Mouse (Mus musculus): ENCODE data around the gene Otud7b. TPM values are rescaled to one million over a fixed set of nuclear protein-coding genes. Genes with fewer than 3 reads are reported as not detected.

Gene Otud7b
- polyA plus RNA-seq (2011; ENCODE audit: insufficient read depth, insufficient read length, low read depth, missing spikeins) = 42.5 and 42.7 TPM in 2 replicates

DNA sequence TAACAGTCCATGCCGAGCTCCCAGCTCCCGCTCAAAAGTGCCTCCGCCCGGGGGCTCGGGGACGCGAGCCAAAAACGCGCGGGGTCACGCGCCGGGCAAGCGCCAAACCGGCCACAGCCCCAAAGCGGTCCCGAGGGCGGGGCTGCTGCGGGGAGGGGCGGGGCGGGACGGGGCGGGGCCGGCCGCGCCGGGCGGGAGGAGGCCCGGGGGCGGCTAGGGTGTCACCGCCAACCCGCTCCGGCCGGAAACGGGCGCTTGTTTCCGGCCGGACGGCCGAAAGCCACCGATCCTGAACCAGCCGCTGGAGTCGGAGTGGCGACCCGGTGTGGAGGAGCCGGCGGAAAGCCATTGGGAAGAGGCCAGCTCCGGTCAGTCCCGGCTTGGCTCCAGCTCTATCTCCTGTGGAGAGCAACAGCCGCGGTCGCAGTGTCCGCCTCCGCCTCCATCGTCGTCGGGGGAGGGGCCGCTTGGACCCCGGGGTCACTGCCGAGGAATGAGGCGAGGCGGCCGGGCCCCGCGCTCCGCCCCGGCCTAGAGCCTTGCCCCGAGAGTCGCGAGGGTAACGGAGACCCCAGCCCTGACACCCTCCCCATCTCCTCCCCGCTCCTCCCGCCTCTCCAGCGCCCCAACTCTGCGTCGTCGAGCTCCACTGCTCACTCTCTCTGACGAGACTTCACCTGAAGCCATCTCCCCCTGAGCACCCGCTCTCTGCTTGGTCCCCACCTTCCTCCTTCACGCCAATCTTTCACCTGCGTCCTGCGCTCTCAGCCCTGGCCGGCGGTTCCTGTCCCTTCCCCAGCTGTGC, at the start of gene Otud7b:
Gene Otud7b, plus strand, starts transcription at position 267 of the 805 bp plus-strand sequence.
- H3K27me3 ChIP-seq (ENCODE audit: control insufficient read depth, insufficient read depth, low read length, poor library complexity, severe bottlenecking) = no peaks in the 10 kb centered on the region
- no peak for TF ChIP-seq CTCF (IDR thresholded peaks at IDR 0.05; ENCODE audit: low read depth, low read length)
- TF ChIP-seq POLR2A (IDR thresholded peaks at IDR 0.05; ENCODE audit: insufficient read depth, low read length) = no peak
- TF ChIP-seq EP300 (IDR thresholded peaks at IDR 0.05; ENCODE audit: insufficient read depth, low read depth, low read length) = no peak
- no peaks in the 10 kb centered on the region for H3K9me3 ChIP-seq (replicated peaks; ENCODE audit: control insufficient read depth, insufficient read depth, low read length, poor library complexity, severe bottlenecking)
- no peaks in the 10 kb centered on the region for H3K36me3 ChIP-seq (ENCODE audit: control insufficient read depth, insufficient read depth, low read length, poor library complexity, severe bottlenecking)
- H3K4me1 ChIP-seq (ENCODE audit: control insufficient read depth, insufficient read depth, low read length) = no peaks in the 10 kb centered on the region
- peak within 1 kb of the TSS; percentile 96 for H3K9ac ChIP-seq (ENCODE audit: low read depth, poor library complexity, severe bottlenecking)
- peak within 1 kb of the TSS; percentile 94 for H3K4me3 ChIP-seq (ENCODE audit: low read depth, low read length)
- H3K27ac ChIP-seq (ENCODE audit: insufficient read depth, low read length) = peak within 1 kb of the TSS; percentile 71

DNA sequence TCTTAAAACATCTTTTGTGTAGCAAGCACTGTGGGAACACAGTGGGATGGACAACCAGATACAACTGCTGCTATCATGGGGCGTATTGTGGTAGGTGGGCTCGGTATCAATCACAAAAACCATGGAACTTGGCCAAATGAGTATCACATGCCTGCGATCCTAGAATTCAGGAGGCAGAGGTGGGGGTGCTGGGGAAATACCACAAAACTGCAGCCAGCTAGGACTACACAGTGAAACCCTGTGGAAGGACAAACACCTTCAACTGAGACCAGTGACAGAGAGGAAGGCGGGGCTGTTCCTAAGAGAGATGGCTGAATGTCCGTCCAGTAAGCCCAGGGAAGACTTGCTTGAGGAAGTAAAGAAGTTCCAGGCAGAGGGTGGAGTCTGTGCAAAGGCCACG, 49.0 kb upstream of the Otud7b start:
- no peak for TF ChIP-seq EP300 (IDR thresholded peaks at IDR 0.05; ENCODE audit: insufficient read depth, low read depth, low read length)
- no peak for TF ChIP-seq POLR2A (IDR thresholded peaks at IDR 0.05; ENCODE audit: insufficient read depth, low read length)
- TF ChIP-seq CTCF (IDR thresholded peaks at IDR 0.05; ENCODE audit: low read depth, low read length) = no peak
- Histone ChIP-seq H3K9me3 (replicated peaks; ENCODE audit: control insufficient read depth, insufficient read depth, low read length, poor library complexity, severe bottlenecking) (no peaks in the 10 kb centered on the region), H3K4me3 (ENCODE audit: low read depth, low read length) (no peak overlapping the region), H3K36me3 (ENCODE audit: control insufficient read depth, insufficient read depth, low read length, poor library complexity, severe bottlenecking) (no peaks in the 10 kb centered on the region), H3K27ac (ENCODE audit: insufficient read depth, low read length) (no peak overlapping the region), H3K4me1 (ENCODE audit: control insufficient read depth, insufficient read depth, low read length) (no peaks in the 10 kb centered on the region), H3K9ac (ENCODE audit: low read depth, poor library complexity, severe bottlenecking) (no peak overlapping the region), H3K27me3 (ENCODE audit: control insufficient read depth, insufficient read depth, low read length, poor library complexity, severe bottlenecking) (no peaks in the 10 kb centered on the region)

DNA sequence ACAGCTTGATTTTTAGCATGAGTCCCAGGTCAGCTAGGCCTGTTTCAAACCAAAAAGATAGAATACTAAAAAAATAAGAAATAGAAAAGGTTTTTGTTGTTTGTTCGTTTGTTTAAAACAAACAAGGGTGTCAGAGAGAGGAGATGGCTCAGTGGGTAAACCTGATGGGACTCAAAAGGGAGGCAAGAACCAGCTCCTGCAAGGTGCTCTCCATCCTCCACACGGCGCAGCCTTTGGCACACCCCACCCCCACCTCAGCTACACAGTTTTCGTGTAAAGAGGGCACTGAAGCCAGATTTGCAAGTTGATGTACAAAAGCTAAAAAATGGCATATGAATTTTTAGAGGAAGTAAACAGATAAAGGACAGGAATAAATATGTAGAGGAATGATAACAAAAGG, 48.3 kb upstream of the Otud7b start:
- no peaks in the 10 kb centered on the region for H3K36me3 ChIP-seq (ENCODE audit: control insufficient read depth, insufficient read depth, low read length, poor library complexity, severe bottlenecking)
- no peaks in the 10 kb centered on the region for H3K9me3 ChIP-seq (replicated peaks; ENCODE audit: control insufficient read depth, insufficient read depth, low read length, poor library complexity, severe bottlenecking)
- H3K27me3 ChIP-seq (ENCODE audit: control insufficient read depth, insufficient read depth, low read length, poor library complexity, severe bottlenecking) = no peaks in the 10 kb centered on the region
- no peak overlapping the region for H3K27ac ChIP-seq (ENCODE audit: insufficient read depth, low read length)
- no peaks in the 10 kb centered on the region for H3K4me1 ChIP-seq (ENCODE audit: control insufficient read depth, insufficient read depth, low read length)
- H3K9ac ChIP-seq (ENCODE audit: low read depth, poor library complexity, severe bottlenecking) = no peak overlapping the region
- H3K4me3 ChIP-seq (ENCODE audit: low read depth, low read length) = no peak overlapping the region
- TF ChIP-seq EP300 (IDR thresholded peaks at IDR 0.05; ENCODE audit: insufficient read depth, low read depth, low read length) (no peak), POLR2A (IDR thresholded peaks at IDR 0.05; ENCODE audit: insufficient read depth, low read length) (no peak), CTCF (IDR thresholded peaks at IDR 0.05; ENCODE audit: low read depth, low read length) (no peak)

DNA sequence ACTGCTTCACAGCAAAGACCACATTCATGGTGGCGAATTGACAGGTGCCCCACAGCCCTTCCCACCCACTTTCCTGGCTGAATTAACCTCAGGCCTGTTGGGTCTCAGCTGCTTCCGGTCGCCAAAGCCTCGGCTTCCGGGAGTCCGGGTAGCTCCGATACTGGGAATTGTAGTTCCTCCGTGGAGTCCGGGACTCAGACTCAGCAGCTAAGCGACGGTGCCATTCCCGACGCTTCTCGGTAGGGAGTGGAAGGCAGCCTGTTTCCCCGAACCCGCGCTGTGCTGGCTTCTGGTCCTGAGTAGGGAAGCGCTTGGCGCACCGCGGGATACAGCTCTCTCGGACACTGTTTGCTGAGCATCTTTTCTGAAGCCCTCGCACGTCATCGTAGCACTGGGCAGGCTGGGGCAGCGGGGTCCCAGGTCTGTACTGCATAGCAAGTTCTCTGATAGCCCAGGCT, 46.6 kb upstream of the Otud7b start:
- no peaks in the 10 kb centered on the region for H3K27me3 ChIP-seq (ENCODE audit: control insufficient read depth, insufficient read depth, low read length, poor library complexity, severe bottlenecking)
- H3K27ac ChIP-seq (ENCODE audit: insufficient read depth, low read length) = peak overlapping the region; percentile 32; the same call in 1 of the 2 replicates
- H3K9me3 ChIP-seq (replicated peaks; ENCODE audit: control insufficient read depth, insufficient read depth, low read length, poor library complexity, severe bottlenecking) = no peaks in the 10 kb centered on the region
- no peak for TF ChIP-seq CTCF (IDR thresholded peaks at IDR 0.05; ENCODE audit: low read depth, low read length)
- no peak for TF ChIP-seq EP300 (IDR thresholded peaks at IDR 0.05; ENCODE audit: insufficient read depth, low read depth, low read length)
- TF ChIP-seq POLR2A (IDR thresholded peaks at IDR 0.05; ENCODE audit: insufficient read depth, low read length) = peak; percentile 59
- peak overlapping the region; percentile 78 for H3K9ac ChIP-seq (ENCODE audit: low read depth, poor library complexity, severe bottlenecking)
- H3K4me1 ChIP-seq (ENCODE audit: control insufficient read depth, insufficient read depth, low read length) = no peaks in the 10 kb centered on the region
- H3K36me3 ChIP-seq (ENCODE audit: control insufficient read depth, insufficient read depth, low read length, poor library complexity, severe bottlenecking) = no peaks in the 10 kb centered on the region
- H3K4me3 ChIP-seq (ENCODE audit: low read depth, low read length) = peak overlapping the region; percentile 94

DNA sequence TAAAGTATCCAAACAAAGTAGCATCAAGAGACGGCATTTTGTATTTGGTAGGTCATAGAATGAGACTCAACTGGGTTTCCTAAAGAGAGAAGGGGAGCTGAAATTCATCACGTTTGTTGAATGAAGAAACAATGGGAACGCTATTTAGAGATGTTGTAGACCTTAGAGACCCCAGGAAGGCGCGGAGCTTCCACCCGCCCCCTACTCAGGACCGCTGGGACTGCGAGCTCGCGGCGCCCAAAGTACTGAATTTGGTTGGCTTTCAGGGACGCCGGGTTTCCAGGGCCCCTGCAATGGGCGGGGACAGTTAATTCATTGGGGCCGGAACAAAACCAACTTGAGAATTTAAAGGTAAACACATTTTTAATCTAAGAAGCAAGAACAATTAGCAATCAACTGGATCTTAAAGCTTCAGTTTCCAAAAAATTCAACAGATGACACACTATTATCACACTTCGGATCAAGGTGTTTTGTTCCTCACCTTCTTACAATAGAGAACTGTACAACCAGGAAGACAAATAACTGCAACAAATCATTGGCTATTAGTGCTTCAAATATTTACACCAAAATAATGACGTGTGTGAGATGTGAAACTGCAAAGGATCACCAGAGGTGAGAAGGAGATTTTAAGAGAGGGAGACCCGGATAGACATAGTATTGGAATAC, 46.0 kb upstream of the Otud7b start, which contains the start of gene Vps45:
Gene Vps45, minus strand, starts transcription at position 236 of the 666 bp plus-strand sequence.
- no peaks in the 10 kb centered on the region for H3K27me3 ChIP-seq (ENCODE audit: control insufficient read depth, insufficient read depth, low read length, poor library complexity, severe bottlenecking)
- H3K27ac ChIP-seq (ENCODE audit: insufficient read depth, low read length) = peak within 1 kb of the TSS; percentile 32; the same call in 1 of the 2 replicates
- H3K9ac ChIP-seq (ENCODE audit: low read depth, poor library complexity, severe bottlenecking) = peak within 1 kb of the TSS; percentile 78
- H3K9me3 ChIP-seq (replicated peaks; ENCODE audit: control insufficient read depth, insufficient read depth, low read length, poor library complexity, severe bottlenecking) = no peaks in the 10 kb centered on the region
- TF ChIP-seq EP300 (IDR thresholded peaks at IDR 0.05; ENCODE audit: insufficient read depth, low read depth, low read length) (no peak), CTCF (IDR thresholded peaks at IDR 0.05; ENCODE audit: low read depth, low read length) (no peak)
- no peaks in the 10 kb centered on the region for H3K36me3 ChIP-seq (ENCODE audit: control insufficient read depth, insufficient read depth, low read length, poor library complexity, severe bottlenecking)
- no peaks in the 10 kb centered on the region for H3K4me1 ChIP-seq (ENCODE audit: control insufficient read depth, insufficient read depth, low read length)
- peak within 1 kb of the TSS; percentile 94 for H3K4me3 ChIP-seq (ENCODE audit: low read depth, low read length)
